In the genomic region with DNA sequence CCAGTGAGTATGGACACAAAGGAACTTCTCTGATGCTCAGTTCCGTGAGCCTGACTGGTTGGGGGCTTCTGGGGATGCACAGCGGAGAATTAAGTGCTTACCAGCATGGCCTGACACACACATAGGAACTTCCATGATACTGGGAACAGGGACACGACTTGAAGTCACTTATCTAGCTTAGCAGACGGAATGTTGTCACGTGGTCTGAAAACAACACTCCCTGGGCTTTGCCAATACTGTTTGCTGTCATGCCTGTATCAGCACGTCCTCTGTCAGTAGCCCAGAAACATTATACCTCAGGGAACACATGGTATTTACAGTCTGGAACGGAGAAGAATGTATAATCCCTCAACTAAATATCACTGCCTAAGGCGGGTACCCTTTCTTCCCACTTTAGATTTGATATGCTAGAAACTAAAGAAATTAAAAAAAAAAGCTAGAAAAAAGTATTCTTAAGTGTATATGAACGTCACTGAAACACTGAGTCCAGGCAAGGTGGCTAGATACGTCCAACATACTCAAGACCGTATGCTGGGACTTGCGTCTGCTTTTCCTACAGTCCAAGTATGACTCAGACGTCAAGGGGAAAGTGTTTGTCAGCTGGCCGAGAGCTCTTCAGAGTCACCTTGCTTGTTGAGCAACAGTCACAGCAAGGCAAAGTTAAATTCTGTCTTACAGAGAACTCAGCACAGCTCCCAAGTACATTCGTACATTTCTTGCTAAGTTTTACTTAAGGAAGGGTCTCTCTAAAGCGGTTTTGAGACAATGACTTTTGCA, we compare ENCODE assay signal across 9 mouse cellular contexts. TPM values are rescaled to one million over a fixed set of nuclear protein-coding genes. Genes with fewer than 3 reads are reported as not detected.
A peak's percentile ranks its signal among the peaks of the same experiment; 100 is the strongest.
DNase-seq lines count a peak whose midpoint lies in the region; ATAC-seq lines count a peak whose summit lies in the region.
"Had no signal": no experiment of that assay in that cellular context is flagged by ENCODE, and none has a peak within 500 bp of the region (broad histone marks: within the 10 kb centered on the region; RNA-seq: fewer than 3 reads in every experiment).

No protein-coding gene starts in this region.

- no peak overlapping the region for H3K4me3 ChIP-seq in heart, embryonic 15.5 days
- H3K4me3 ChIP-seq in lung, embryonic 16.5 days (ENCODE audit: low read length): no peak overlapping the region
- H3K4me3 ChIP-seq: midbrain, embryonic 13.5 days had no signal

- ATAC-seq in heart, embryonic 15.5 days (replicated peaks; ENCODE audit: insufficient number of reproducible peaks, insufficient read depth, low FRiP score, low read depth): peak; percentile 77
- peak; percentile 59 for ATAC-seq in lung, embryonic 16.5 days (ENCODE audit: low read depth)
- ATAC-seq: midbrain, embryonic 13.5 days had no signal

- peak overlapping the region; percentile 35 for H3K4me2 ChIP-seq in heart, embryonic 15.5 days
- H3K4me2 ChIP-seq in lung, embryonic 16.5 days (ENCODE audit: low read depth, low read length): no peak overlapping the region
- H3K4me2 ChIP-seq: midbrain, embryonic 13.5 days had no signal

- H3K27me3 ChIP-seq in heart, embryonic 15.5 days: no peaks in the 10 kb centered on the region
- no peaks in the 10 kb centered on the region for H3K27me3 ChIP-seq in lung, embryonic 16.5 days (ENCODE audit: control insufficient read depth, insufficient read depth, low read depth, low read length)
- H3K27me3 ChIP-seq: midbrain, embryonic 13.5 days had no signal

- H3K9me3 ChIP-seq in heart, embryonic 15.5 days (replicated peaks): no peaks in the 10 kb centered on the region
- H3K9me3 ChIP-seq in lung, embryonic 16.5 days (ENCODE audit: control insufficient read depth, low read length): no peaks in the 10 kb centered on the region
- H3K9me3 ChIP-seq: midbrain, embryonic 13.5 days had no signal

- peak; percentile 74 for DNase-seq in adrenal gland, adult 2 months
- DNase-seq in adrenal gland, adult 18-20 months (ENCODE audit: low spot score in 2 of 2): no peak
- DNase-seq in c-Kit-negative CD71-positive TER-119-positive erythroid progenitor cells, embryonic 14.5 days (ENCODE audit: low read depth, low spot score): peak; percentile 47
- no peak for DNase-seq in left cerebral cortex, postnatal 14 days (ENCODE audit: low spot score in 2 of 2)
- DNase-seq in layer of hippocampus, postnatal 25 days (ENCODE audit: extremely low spot score in 1 of 2, low spot score in 1 of 2): no peak
- no peak for DNase-seq in frontal cortex, postnatal 25 days (ENCODE audit: low spot score in 2 of 2)

- intact Hi-C loops in left cerebral cortex, postnatal 14 days (cut with DNase I): no loop called here

- H3K27ac ChIP-seq in heart, embryonic 15.5 days: peak overlapping the region; percentile 76
- H3K27ac ChIP-seq in lung, embryonic 16.5 days (ENCODE audit: low read length): no peak overlapping the region
- H3K27ac ChIP-seq: midbrain, embryonic 13.5 days had no signal

- no peaks in the 10 kb centered on the region; the same call in none of the 2 replicates for H3K36me3 ChIP-seq in heart, embryonic 15.5 days
- peaks cover 7% of the 10 kb centered on the region; the same call in 1 of the 2 replicates for H3K36me3 ChIP-seq in lung, embryonic 16.5 days (ENCODE audit: control insufficient read depth, insufficient read depth, low read length)

- 0 out of 2 replicates have a peak overlapping the region, but pooled peaks have one; percentile 2 for H3K9ac ChIP-seq in heart, embryonic 15.5 days
- no peak overlapping the region for H3K9ac ChIP-seq in lung, embryonic 16.5 days (ENCODE audit: low read length)
- H3K9ac ChIP-seq: midbrain, embryonic 13.5 days had no signal

- WGBS in heart, embryonic 15.5 days: 38% methylated on average over 16 of the region's 16 CpGs
- 61% methylated on average over 16 of the region's 16 CpGs for WGBS in lung, embryonic 16.5 days

- H3K4me1 ChIP-seq in heart, embryonic 15.5 days (replicated peaks): peaks cover 61% of the 10 kb centered on the region
- H3K4me1 ChIP-seq in lung, embryonic 16.5 days (replicated peaks; ENCODE audit: control insufficient read depth, insufficient read depth, low read length): peaks cover 15% of the 10 kb centered on the region

RNA-seq across cellular contexts. Expression of a gene that starts 7.3 kb away (rescaled TPM):
- 100 to 1,000 TPM; 110 to 154 TPM for total RNA-seq in adrenal gland, adult 2 months (2021)
- polyA plus RNA-seq in adrenal gland, adult 2 months (2012; rRNA removed): 80.5 and 95.4 TPM in 2 replicates
- 100 to 1,000 TPM in 1 of 2 experiments, 10 to 100 TPM in 1; 91.0 to 163 TPM for total RNA-seq in adrenal gland, adult 18-20 months (2021)
- 98.6 and 109 TPM in 2 replicates for polyA plus RNA-seq in heart, embryonic 15.5 days (2015; fragmentation: Nextera tagmentation; extraction: Ambion mirVana)
- polyA plus RNA-seq in lung, embryonic 16.5 days (2015; fragmentation: Nextera tagmentation; extraction: Ambion mirVana): 123 and 124 TPM in 2 replicates
- total RNA-seq in left cerebral cortex, postnatal 14 days (2021): 1 to 10 TPM; 5.8 to 6.7 TPM
- 1 to 10 TPM; 5.4 to 5.8 TPM for total RNA-seq in layer of hippocampus, postnatal 25 days (2021)

Comparison
In these comparisons a context has a peak if more than half of its experiments do, and no peak if none do; other contexts are left out.
1. DNase-seq: peak in adrenal gland, adult 2 months (single experiment) and c-Kit-negative CD71-positive TER-119-positive erythroid progenitor cells, embryonic 14.5 days (single experiment); none in adrenal gland, adult 18-20 months (0 of 2), left cerebral cortex, postnatal 14 days (0 of 2), layer of hippocampus, postnatal 25 days (0 of 2) and frontal cortex, postnatal 25 days (0 of 2).
2. RNA of a gene that starts 7.3 kb away (total RNA-seq): 91.0 to 163 TPM in adrenal gland, adult 18-20 months and 110 to 154 TPM in adrenal gland, adult 2 months; 5.8 to 6.7 TPM in left cerebral cortex, postnatal 14 days and 5.4 to 5.8 TPM in layer of hippocampus, postnatal 25 days; every median in the first group is over 10 times any median in the second.